Mouse (Mus musculus): ENCODE results near the gene Ppp1r14c. TPM values are rescaled to one million over a fixed set of nuclear protein-coding genes. Genes with fewer than 3 reads are reported as not detected.
"Not testable (repeated sequence)": the region's sequence is repeated elsewhere in the genome, so short reads cannot be mapped to it uniquely, and the experiment has no call there.

The Ppp1r14c gene
- total RNA-seq, 4 experiments from 2014 or later: 5.5 to 33.1 (median 13.5) TPM

- DNase-seq: no peak
These were observed 110.8 kb downstream of the Ppp1r14c start for GRCm38 (mm10) chr10:3476611-3477010.

DNA sequence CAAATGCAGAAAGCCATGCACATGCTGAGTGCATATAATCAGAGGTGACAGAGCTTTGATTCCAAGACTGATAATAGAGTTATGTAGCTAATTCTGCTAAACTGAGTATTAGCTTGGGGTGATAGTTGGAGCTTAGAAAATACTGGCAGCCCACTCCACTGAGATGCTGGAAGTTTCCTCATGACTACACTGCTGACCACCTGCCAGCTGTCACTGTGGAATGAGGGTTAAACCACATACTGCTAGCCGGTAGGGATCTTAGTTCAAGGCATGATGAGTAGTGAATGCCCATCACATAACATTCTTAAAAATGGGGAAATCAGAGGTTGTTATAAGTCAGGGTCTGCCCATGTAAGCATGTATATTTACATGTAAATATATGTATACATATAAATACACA lies 113.9 kb downstream of the Ppp1r14c start:
- DNase-seq: no peak

DNA sequence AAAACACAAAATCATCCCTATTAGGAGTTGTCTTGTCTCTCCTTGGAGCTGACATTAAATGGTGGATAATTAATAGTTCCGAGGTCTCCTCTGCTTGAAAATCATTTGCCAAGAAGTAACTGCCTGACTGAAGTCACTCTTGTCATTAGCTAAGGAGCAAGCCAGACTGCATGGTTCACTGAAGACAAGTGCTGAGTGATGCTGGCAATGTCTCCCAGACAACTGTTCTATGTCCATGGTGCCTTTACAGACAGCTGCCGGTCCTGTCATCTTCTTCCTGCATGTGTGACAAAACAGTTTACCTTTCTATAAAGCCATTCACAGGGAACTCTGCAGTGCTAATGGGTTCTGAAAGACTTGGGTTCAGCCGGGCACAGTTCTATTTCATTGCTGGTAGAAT lies 124.2 kb downstream of the Ppp1r14c start:
- DNase-seq: no peak

- DNase-seq: no peak
These were observed 130.9 kb downstream of the Ppp1r14c start for GRCm38 (mm10) chr10:3496791-3497190.

GRCm38 (mm10) chr10:3500846-3501245 lies 135.0 kb downstream of the Ppp1r14c start:
- DNase-seq: not testable (repeated sequence)

GRCm38 (mm10) chr10:3507484-3508221 lies 141.8 kb downstream of the Ppp1r14c start:
- DNase-seq: peak; percentile 74

GRCm38 (mm10) chr10:3508222-3508588 lies 142.3 kb downstream of the Ppp1r14c start:
- DNase-seq: no peak

DNA sequence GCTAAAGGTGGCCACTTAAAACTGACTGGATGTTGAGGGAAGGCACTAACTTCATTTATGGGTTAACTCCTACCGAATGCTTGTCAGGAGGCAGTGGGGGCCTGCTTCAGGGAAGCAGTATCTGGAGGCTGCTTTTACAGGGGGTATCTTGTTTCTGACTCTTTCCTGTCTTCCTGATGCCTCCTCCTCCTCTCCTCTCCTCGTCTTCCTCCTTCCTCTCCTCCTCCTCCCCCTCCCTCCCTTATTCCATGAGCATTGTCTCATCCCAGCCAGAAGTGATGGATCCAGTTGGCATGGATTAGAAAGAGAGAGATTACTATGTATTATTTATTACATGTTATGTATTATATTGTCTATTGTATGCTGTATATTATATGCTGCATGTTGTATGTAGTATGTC lies 142.9 kb downstream of the Ppp1r14c start:
- no peak for DNase-seq

DNA sequence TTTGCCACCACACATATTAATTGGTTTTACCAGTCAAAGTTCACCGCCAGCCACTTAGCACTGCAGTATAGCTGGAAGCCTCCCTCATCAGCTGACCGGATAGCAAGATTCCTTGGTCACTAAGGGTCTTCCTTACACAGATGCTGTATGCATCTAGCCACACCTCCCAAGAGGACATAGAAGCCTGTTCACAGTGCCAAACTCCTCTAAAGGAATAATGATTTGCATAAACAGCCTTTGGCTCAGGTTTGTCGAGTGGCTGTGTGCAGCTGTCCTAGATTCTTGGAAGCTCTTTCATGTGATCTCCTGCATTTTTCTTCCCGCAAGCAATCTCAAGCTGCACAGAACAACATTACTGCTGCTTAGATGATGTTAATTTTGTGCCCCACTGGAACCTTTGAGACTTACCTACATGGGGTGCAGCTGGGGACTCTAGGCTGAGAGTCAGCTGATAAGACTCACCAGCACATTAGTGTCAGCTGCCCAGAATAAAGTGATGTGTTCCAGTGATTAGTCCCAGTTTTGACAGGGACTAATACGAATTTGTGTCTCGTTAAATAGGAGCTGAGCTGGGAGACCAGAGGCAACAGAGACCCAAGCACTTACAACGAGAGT lies 143.9 kb downstream of the Ppp1r14c start:
- DNase-seq: no peak

DNA sequence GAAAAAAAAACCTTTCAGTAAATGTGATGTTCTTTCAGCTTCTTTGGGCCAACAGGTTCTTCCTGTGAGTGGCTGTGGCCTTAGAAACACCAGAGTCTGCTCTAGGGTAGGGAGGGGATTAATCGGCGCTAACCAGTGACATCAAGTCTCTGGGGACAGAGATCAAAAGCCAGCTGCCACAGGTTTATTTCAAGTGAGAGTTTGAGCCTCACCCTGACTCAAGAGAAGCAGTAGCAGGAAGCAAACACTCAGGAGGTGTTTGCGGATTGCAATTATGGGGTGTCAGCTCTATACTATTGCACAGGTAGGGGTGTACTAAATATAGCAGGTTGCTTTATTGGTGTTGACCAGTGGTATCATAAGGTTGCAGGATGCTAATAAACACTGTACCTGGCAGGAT lies 144.6 kb downstream of the Ppp1r14c start:
- no peak for DNase-seq

DNA sequence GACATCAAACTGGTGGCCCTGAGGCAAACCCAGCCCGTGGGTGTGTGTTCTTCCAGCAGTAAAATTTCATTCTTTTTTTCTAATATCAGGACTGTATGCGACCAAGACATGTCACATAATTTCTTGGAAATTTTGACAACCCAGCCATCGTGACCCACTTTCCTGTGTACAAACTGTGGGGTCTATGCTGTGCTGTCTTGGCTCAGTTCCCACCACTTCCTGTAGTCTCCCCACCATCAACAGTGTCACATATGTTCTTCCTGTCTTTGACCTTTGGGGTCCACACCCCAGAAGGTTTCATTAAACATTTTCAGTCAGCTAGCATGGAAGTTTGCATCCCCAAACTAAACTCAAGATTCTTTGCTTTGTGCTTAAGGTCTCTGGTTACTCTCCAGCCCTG lies 145.5 kb downstream of the Ppp1r14c start:
- no peak for DNase-seq

GRCm38 (mm10) chr10:3512620-3513305 lies 146.9 kb downstream of the Ppp1r14c start:
- DNase-seq: no peak

DNA sequence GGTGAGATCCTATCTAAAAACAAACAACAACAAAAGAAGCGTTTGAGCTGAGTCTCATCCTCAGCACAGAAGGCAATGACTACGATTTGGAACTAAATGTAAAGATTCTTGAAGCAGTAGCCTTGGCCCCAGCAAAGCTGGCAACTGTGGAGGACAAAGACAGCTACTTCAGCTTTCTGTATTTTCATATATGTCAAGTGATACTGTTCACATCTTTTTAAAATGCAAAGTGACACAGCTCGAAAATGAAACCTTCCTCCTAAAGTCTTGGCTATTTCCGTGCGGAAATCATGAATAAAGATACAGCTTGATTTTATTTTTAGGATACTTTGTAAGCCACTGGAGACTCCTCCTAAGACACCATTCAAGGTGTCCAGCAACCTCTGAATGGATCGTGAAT lies 148.1 kb downstream of the Ppp1r14c start:
- DNase-seq: no peak

Small RNAs within 50 kb of the gene (microRNA-seq; reads per million reads assigned to microRNA genes)
- 0 reads per million in 2 experiments for gene Gm24482

Other genes starting within 250 kb of the Ppp1r14c start
- gene H60c, start 98.3 kb upstream of the Ppp1r14c start, total RNA-seq (2022): not detected
- under 1 TPM in 3 of 4 experiments, not detected in 1; 0.28 to 0.42 (median 0.35) TPM for gene Iyd, start 174.2 kb downstream of the Ppp1r14c start, total RNA-seq (2022)